Mouse (Mus musculus) lung, postnatal 0 days (tissue): ENCODE data around the gene Irf2bpl. TPM values are rescaled to one million over a fixed set of nuclear protein-coding genes. Genes with fewer than 3 reads are reported as not detected.

ENCODE experiments used
- ATAC-seq: fragments of 200-750 bp; cut with Nextera tagmentation; 2 replicates; pipeline ENCODE4 v1.8.0; 2017; ENCODE audit warnings: moderate library complexity
- DNase-seq: peaks from one replicate; pipeline ENCODE4 v3.0.0-alpha.2; 2016; ENCODE audit warnings: low spot score
- H3K27ac ChIP-seq: fragments of 300-500 bp; sonication (generic); 2 replicates; pipeline ENCODE4 v1.5.1; 2014; ENCODE audit warnings: antibody characterized with exemption, mild to moderate bottlenecking, low read length, mixed read lengths
- H3K27me3 ChIP-seq: fragments of 300-500 bp; sonication (generic); replicated peaks from 2 replicates; pipeline ENCODE4 v1.6.1; 2014; ENCODE audit warnings: low read length, mixed read lengths; ENCODE audit not compliant: insufficient read depth
- H3K36me3 ChIP-seq: fragments of 300-500 bp; sonication (generic); 2 replicates; pipeline ENCODE4 v1.6.1; 2014; ENCODE audit warnings: low read length, mixed read lengths; ENCODE audit not compliant: insufficient read depth
- H3K4me1 ChIP-seq: fragments of 300-500 bp; sonication (generic); 2 replicates; pipeline ENCODE4 v1.6.1; 2014; ENCODE audit warnings: antibody characterized with exemption, low read depth, low read length, mixed read lengths; ENCODE audit not compliant: insufficient read depth
- H3K4me2 ChIP-seq: fragments of 300-500 bp; sonication (generic); replicated peaks from 2 replicates; pipeline ENCODE4 v1.6.1; 2014; ENCODE audit warnings: low read depth, mild to moderate bottlenecking, low read length, moderate library complexity, mixed read lengths
- H3K4me3 ChIP-seq: fragments of 300-500 bp; sonication (generic); 2 replicates; pipeline ENCODE4 v1.5.1; 2014; ENCODE audit warnings: low read depth, low read length
- H3K9ac ChIP-seq: fragments of 300-500 bp; sonication (generic); replicated peaks from 2 replicates; pipeline ENCODE4 v1.6.1; 2014; ENCODE audit warnings: low read depth, mild to moderate bottlenecking
- H3K9me3 ChIP-seq: fragments of 300-500 bp; sonication (generic); 2 replicates; pipeline ENCODE4 v1.6.1; 2016; ENCODE audit warnings: low read length, mixed read lengths
- CTCF ChIP-seq: IDR thresholded peaks from 2 replicates; pipeline ENCODE4 v1.5.1; 2016; ENCODE audit warnings: antibody characterized with exemption, mild to moderate bottlenecking
- EP300 ChIP-seq: IDR thresholded peaks from 2 replicates; pipeline ENCODE4 v1.6.1; 2016; ENCODE audit warnings: antibody characterized with exemption, mild to moderate bottlenecking, control low read depth
- WGBS: fragments of 180-500 bp; shearing (Covaris S2); extraction: QIAGEN DNeasy Blood & Tissue Kit; methylation state at CpG from one replicate; pipeline ENCODE4 v1.1.7; 2014; 5-methylcytosine and 5-hydroxymethylcytosine counted together
- polyA plus RNA-seq: library from polyadenylated mRNA; unstranded; fragments of >200 nt; fragmentation: Nextera tagmentation; extraction: Ambion mirVana; gene quantifications from 2 replicates; pipeline ENCODE4 v1.2.1, GENCODE M21; 2015

The Irf2bpl gene
- polyA plus RNA-seq, 1 experiment from 2014 or later = 39.5 TPM

DNA sequence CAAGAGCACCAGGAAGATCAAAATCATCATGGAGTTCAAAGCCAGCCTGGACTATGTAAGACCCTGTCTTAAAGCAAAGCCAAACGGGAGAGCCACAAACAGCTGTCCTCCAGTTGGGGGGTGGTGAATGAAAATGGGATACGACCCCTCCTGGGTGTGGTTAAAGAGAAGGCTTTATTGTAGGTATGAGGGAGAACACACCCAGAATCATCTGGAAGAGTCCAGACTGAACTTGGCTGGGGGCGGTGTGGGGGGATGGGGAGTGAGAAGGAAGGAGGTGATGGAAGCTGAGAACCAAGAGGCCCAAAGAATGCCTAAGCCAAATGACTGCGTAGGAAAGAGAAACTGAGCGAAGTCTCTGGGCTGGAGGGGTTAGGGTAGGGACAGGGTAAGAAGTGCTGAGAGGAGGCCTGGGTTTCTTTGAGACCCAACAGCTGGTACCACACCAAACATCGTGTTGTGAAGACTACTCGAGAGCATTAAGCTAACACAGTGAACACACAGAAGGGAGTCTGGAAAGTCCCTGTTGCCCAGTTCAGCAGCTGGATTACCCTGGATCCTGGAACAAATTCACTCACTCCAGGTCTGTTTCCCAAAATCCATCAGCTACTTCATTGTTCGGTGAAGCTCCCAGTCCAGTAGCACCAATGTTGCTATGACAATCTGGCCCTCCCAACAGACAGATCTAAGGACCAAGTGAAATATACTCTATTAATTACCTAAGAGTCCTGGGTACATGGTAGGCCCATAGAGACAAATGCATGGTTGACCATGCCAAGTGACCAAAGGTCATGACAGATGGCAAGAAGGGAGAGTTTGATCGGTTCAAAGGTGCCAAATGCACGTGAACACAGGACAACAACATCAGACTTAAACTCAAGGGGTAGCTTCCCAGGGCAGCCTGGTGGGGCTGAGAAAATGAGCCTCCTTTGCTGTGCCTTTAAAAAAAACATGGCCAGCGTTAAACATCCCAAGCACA, 19.5 kb upstream of the Irf2bpl start:
- H3K4me2 ChIP-seq = no peak overlapping the region
- H3K27ac ChIP-seq = peak overlapping the region; percentile 38; the same call in 1 of the 2 replicates
- ATAC-seq (0 out of 2 replicates have a peak, but pooled peaks have one; percentile 15), DNase-seq (peak; percentile 23)
- H3K4me1 ChIP-seq = peaks cover 11% of the 10 kb centered on the region; the same call in 1 of the 2 replicates
- 67% methylated on average over 11 of the region's 11 CpGs for WGBS
- TF ChIP-seq EP300 (no peak), CTCF (no peak)
- H3K9ac ChIP-seq = no peak overlapping the region
- no peaks in the 10 kb centered on the region for H3K27me3 ChIP-seq
- H3K4me3 ChIP-seq = no peak overlapping the region
- no peaks in the 10 kb centered on the region for H3K36me3 ChIP-seq
- H3K9me3 ChIP-seq = no peaks in the 10 kb centered on the region

DNA sequence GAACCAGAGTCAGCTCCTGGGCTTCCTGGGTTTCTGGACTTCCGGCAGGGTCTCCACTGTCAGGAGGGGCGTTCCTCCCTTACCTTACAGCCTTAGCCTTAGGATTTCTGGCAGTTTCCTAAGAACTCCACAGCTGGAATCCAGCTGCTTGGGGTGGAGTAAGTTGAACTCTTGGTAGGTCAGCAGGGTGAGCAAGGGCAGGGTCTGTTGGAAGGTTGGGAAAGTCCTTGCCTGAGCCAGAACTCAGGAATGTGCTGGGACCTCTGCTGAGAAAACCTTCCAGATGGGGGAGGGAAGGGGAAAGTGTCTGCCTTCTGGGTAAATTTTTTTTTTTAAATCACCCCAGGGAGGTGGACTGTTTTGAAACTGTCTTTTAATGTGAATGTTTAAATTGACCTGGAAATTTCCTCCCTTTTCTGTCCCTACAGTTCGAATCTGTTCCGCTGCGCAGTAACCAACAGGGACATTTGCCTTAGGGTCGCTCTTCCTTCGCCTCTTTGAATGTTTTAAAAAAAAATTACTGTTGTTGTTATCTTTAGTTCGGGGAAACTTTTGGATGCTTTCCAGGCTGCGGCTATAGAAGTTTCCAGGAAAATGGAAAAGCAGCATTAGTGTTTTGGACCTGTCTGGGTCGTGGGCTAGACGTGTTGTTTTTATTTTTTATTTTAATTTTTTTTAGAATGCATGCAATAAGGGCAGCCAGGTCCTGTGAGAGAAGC, 15.0 kb upstream of the Irf2bpl start:
- Histone ChIP-seq H3K4me3 (no peak overlapping the region), H3K27me3 (no peaks in the 10 kb centered on the region), H3K4me1 (peaks cover 41% of the 10 kb centered on the region), H3K9me3 (no peaks in the 10 kb centered on the region), H3K4me2 (no peak overlapping the region), H3K27ac (peak overlapping the region; percentile 86), H3K9ac (no peak overlapping the region), H3K36me3 (no peaks in the 10 kb centered on the region)
- ATAC-seq (peak; percentile 47), DNase-seq (peak; percentile 94)
- TF ChIP-seq CTCF (no peak), EP300 (peak; percentile 82)
- WGBS = 24% methylated on average over 11 of the region's 11 CpGs

DNA sequence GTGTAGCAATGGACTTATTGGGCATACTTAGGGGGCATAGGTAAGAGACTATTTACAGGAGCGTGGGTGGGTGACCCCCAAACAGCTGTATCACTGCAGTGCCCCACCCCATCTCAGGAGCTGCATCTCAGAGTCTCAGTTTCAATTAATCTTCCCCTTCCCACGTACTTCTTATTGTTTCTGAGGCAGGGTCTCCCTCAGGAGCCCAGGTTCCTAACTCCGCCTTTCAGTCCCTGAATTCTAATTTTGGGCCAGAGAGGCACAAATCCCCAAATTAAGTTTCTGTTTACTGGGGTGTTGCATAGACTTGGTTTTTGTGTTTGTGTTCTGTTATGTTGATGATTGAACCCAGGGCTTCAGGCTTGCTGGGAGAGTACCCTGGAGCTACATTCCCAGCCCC, 13.8 kb upstream of the Irf2bpl start:
- TF ChIP-seq EP300 (no peak), CTCF (no peak)
- DNase-seq = no peak
- H3K9ac ChIP-seq = no peak overlapping the region
- ATAC-seq = no peak
- H3K4me1 ChIP-seq = peaks cover 44% of the 10 kb centered on the region
- no peaks in the 10 kb centered on the region for H3K27me3 ChIP-seq
- no peak overlapping the region for H3K4me2 ChIP-seq
- H3K9me3 ChIP-seq = no peaks in the 10 kb centered on the region
- peak overlapping the region; percentile 94 for H3K27ac ChIP-seq
- WGBS = 70% methylated on average over 3 of the region's 3 CpGs
- no peaks in the 10 kb centered on the region for H3K36me3 ChIP-seq
- H3K4me3 ChIP-seq = no peak overlapping the region

- no peak overlapping the region for H3K4me2 ChIP-seq
These were observed 13.2 kb upstream of the Irf2bpl start for GRCm38 (mm10) chr12:86897769-86898273.

GRCm38 (mm10) chr12:86896921-86897512, 12.4 kb upstream of the Irf2bpl start:
- H3K36me3 ChIP-seq = no peaks in the 10 kb centered on the region
- H3K27ac ChIP-seq = peak overlapping the region; percentile 94
- no peaks in the 10 kb centered on the region for H3K27me3 ChIP-seq
- 0 out of 2 replicates have a peak overlapping the region, but pooled peaks have one; percentile 12 for H3K9ac ChIP-seq
- WGBS = 9% methylated on average over 7 of the region's 7 CpGs
- no peak overlapping the region; the same call in 1 of the 2 replicates for H3K4me2 ChIP-seq
- no peaks in the 10 kb centered on the region for H3K9me3 ChIP-seq
- DNase-seq = peak; percentile 83
- no peak overlapping the region for H3K4me3 ChIP-seq
- peaks cover 50% of the 10 kb centered on the region for H3K4me1 ChIP-seq
- no peak for ATAC-seq
- TF ChIP-seq CTCF = no peak
- peak; percentile 85 for TF ChIP-seq EP300

More at GRCm38 (mm10) chr12:86897769-86898273, 13.2 kb upstream of the Irf2bpl start:
- Histone ChIP-seq H3K4me3 (no peak overlapping the region), H3K36me3 (no peaks in the 10 kb centered on the region), H3K27me3 (no peaks in the 10 kb centered on the region), H3K9ac (0 out of 2 replicates have a peak overlapping the region, but pooled peaks have one; percentile 12), H3K9me3 (no peaks in the 10 kb centered on the region), H3K27ac (peak overlapping the region; percentile 94), H3K4me1 (peaks cover 50% of the 10 kb centered on the region)
- DNase-seq (no peak), ATAC-seq (no peak)
- WGBS = 54% methylated on average over 7 of the region's 7 CpGs
- TF ChIP-seq CTCF (no peak), EP300 (no peak)
